Mouse (Mus musculus) testis, adult 2 months (tissue): ENCODE results near the gene Hist1h2bb.

ENCODE experiments used
- CTCF ChIP-seq: fragments of 200-500 bp; IDR thresholded peaks from 2 replicates; pipeline ENCODE4 v1.5.1; 2012; ENCODE audit warnings: low read depth, mild to moderate bottlenecking, inconsistent platforms, low read length, moderate library complexity; ENCODE audit not compliant: control insufficient read depth, insufficient read depth, insufficient replicate concordance
- POLR2A ChIP-seq: fragments of 200-500 bp; IDR thresholded peaks from 2 replicates; pipeline ENCODE4 v1.6.1; 2012; ENCODE audit warnings: low read depth, mild to moderate bottlenecking, inconsistent platforms, low read length, moderate library complexity; ENCODE audit not compliant: control insufficient read depth

DNA sequence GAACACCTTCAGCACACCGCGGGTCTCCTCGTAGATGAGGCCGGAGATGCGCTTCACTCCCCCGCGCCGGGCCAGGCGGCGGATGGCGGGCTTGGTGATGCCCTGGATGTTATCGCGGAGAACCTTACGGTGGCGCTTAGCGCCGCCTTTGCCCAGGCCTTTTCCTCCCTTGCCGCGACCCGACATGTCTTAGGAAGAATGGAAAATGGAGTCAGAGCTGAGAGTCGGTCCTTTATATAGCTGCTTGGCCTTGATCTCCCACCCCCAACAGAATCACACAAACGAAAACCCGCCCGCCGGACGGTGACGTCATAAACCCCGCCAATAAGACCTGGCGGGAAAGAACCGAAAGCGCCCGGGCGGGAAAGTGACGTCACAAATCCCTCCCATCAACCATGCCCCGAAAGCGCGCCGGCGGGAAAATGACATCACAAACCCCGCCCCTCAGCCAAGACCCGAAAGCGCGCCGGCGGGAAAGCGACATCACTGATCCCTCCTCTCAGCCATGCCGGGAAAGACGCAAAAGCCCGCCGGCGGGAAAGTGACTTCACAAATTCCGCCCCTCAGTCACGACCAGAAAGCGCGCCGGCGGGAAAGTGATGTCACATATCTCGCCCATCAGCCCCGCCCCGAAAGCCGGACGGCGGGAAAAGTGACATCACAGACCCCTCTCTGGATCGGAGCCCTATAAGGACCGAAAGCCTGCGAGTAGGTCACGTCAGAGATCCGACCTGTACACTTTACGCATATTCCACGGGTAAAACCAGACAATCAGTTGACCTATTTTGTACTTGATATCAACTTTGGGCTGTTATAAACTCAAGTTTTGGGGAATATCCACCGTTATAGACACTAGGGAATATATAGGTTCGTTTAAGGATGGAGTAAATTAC lies 14.7 kb downstream of the Hist1h2bb start, which contains the start of gene Hist1h4a:
- TF ChIP-seq CTCF, result no peak
- peak; percentile 51; the same call in 1 of the 2 replicates for TF ChIP-seq POLR2A
